Mouse (Mus musculus): ENCODE data around the gene Vezt. TPM values are rescaled to one million over a fixed set of nuclear protein-coding genes. Genes with fewer than 3 reads are reported as not detected.

The Vezt gene
- polyA plus RNA-seq, 1 experiment from 2014 or later = 29.6 TPM

- Histone ChIP-seq H3K36me3 (no peaks in the 10 kb centered on the region), H3K4me2 (replicated peaks) (no peak overlapping the region), H3K4me3 (replicated peaks) (no peak overlapping the region), H3K9ac (no peak overlapping the region), H3K27ac (replicated peaks) (no peak overlapping the region), H3K4me1 (peaks cover 22% of the 10 kb centered on the region), H3K27me3 (no peaks in the 10 kb centered on the region), H3K9me3 (replicated peaks) (no peaks in the 10 kb centered on the region)
- ATAC-seq (ENCODE audit: insufficient number of reproducible peaks, low FRiP score, low TSS enrichment, low read depth) = no peak
- WGBS = 59% methylated on average over 4 of the region's 4 CpGs
Measured at GRCm38 (mm10) chr10:93930236-93930824, 105.3 kb downstream of the Vezt start.

GRCm38 (mm10) chr10:93924666-93925065 is 111.0 kb downstream of the Vezt start:
- no peak overlapping the region for H3K27ac ChIP-seq (replicated peaks)
- WGBS = 69% methylated on average over 5 of the region's 5 CpGs
- peaks cover 2% of the 10 kb centered on the region; the same call in 1 of the 2 replicates for H3K4me1 ChIP-seq
- ATAC-seq (ENCODE audit: insufficient number of reproducible peaks, low FRiP score, low TSS enrichment, low read depth) = no peak
- no peaks in the 10 kb centered on the region for H3K27me3 ChIP-seq
- no peaks in the 10 kb centered on the region for H3K9me3 ChIP-seq (replicated peaks)
- no peak overlapping the region for H3K4me3 ChIP-seq (replicated peaks)
- no peak overlapping the region for H3K9ac ChIP-seq
- no peak overlapping the region for H3K4me2 ChIP-seq (replicated peaks)
- H3K36me3 ChIP-seq = no peaks in the 10 kb centered on the region

GRCm38 (mm10) chr10:93921160-93921559 is 114.5 kb downstream of the Vezt start:
- H3K4me2 ChIP-seq (replicated peaks) = no peak overlapping the region
- H3K27ac ChIP-seq (replicated peaks) = no peak overlapping the region
- no peaks in the 10 kb centered on the region for H3K36me3 ChIP-seq
- H3K4me3 ChIP-seq (replicated peaks) = no peak overlapping the region
- H3K9me3 ChIP-seq (replicated peaks) = 0 out of 2 replicates have a peak, but pooled peaks cover 2% of the 10 kb centered on the region
- H3K9ac ChIP-seq = no peak overlapping the region
- H3K27me3 ChIP-seq = no peaks in the 10 kb centered on the region
- peaks cover 11% of the 10 kb centered on the region; the same call in 1 of the 2 replicates for H3K4me1 ChIP-seq
- no peak for ATAC-seq (ENCODE audit: insufficient number of reproducible peaks, low FRiP score, low TSS enrichment, low read depth)
- WGBS = 93% methylated on average over 4 of the region's 4 CpGs

GRCm38 (mm10) chr10:93919227-93919626 is 116.4 kb downstream of the Vezt start:
- Histone ChIP-seq H3K27me3 (no peaks in the 10 kb centered on the region), H3K9ac (no peak overlapping the region), H3K27ac (replicated peaks) (peak overlapping the region; percentile 29; the same call in 1 of the 2 replicates), H3K4me1 (peaks cover 22% of the 10 kb centered on the region), H3K9me3 (replicated peaks) (0 out of 2 replicates have a peak, but pooled peaks cover 2% of the 10 kb centered on the region), H3K4me2 (replicated peaks) (0 out of 2 replicates have a peak overlapping the region, but pooled peaks have one; percentile 4), H3K36me3 (no peaks in the 10 kb centered on the region), H3K4me3 (replicated peaks) (no peak overlapping the region)
- WGBS = 40% methylated on average over 13 of the region's 13 CpGs
- no peak for ATAC-seq (ENCODE audit: insufficient number of reproducible peaks, low FRiP score, low TSS enrichment, low read depth)

- Histone ChIP-seq H3K4me3 (replicated peaks) (no peak overlapping the region), H3K36me3 (no peaks in the 10 kb centered on the region), H3K4me2 (replicated peaks) (0 out of 2 replicates have a peak overlapping the region, but pooled peaks have one; percentile 4), H3K4me1 (peaks cover 22% of the 10 kb centered on the region), H3K27ac (replicated peaks) (peak overlapping the region; percentile 29; the same call in 1 of the 2 replicates), H3K9me3 (replicated peaks) (0 out of 2 replicates have a peak, but pooled peaks cover 2% of the 10 kb centered on the region), H3K9ac (no peak overlapping the region), H3K27me3 (no peaks in the 10 kb centered on the region)
- no peak for ATAC-seq (ENCODE audit: insufficient number of reproducible peaks, low FRiP score, low TSS enrichment, low read depth)
- 35% methylated on average over 6 of the region's 6 CpGs for WGBS
Measured at GRCm38 (mm10) chr10:93918701-93919100, 116.9 kb downstream of the Vezt start.

- H3K4me1 ChIP-seq = peaks cover 22% of the 10 kb centered on the region
- H3K27me3 ChIP-seq = no peaks in the 10 kb centered on the region
- 0 out of 2 replicates have a peak, but pooled peaks cover 2% of the 10 kb centered on the region for H3K9me3 ChIP-seq (replicated peaks)
- H3K27ac ChIP-seq (replicated peaks) = no peak overlapping the region
- H3K36me3 ChIP-seq = no peaks in the 10 kb centered on the region
- H3K4me2 ChIP-seq (replicated peaks) = no peak overlapping the region
- 79% methylated on average over 2 of the region's 2 CpGs for WGBS
- no peak overlapping the region for H3K4me3 ChIP-seq (replicated peaks)
- ATAC-seq (ENCODE audit: insufficient number of reproducible peaks, low FRiP score, low TSS enrichment, low read depth) = no peak
- no peak overlapping the region for H3K9ac ChIP-seq
Measured at GRCm38 (mm10) chr10:93918087-93918486, 117.5 kb downstream of the Vezt start.

GRCm38 (mm10) chr10:93916778-93917177 is 118.8 kb downstream of the Vezt start:
- Histone ChIP-seq H3K27ac (replicated peaks) (no peak overlapping the region), H3K9me3 (replicated peaks) (0 out of 2 replicates have a peak, but pooled peaks cover 2% of the 10 kb centered on the region), H3K27me3 (no peaks in the 10 kb centered on the region), H3K4me2 (replicated peaks) (no peak overlapping the region), H3K9ac (no peak overlapping the region), H3K4me1 (peaks cover 22% of the 10 kb centered on the region), H3K36me3 (no peaks in the 10 kb centered on the region), H3K4me3 (replicated peaks) (no peak overlapping the region)
- no peak for ATAC-seq (ENCODE audit: insufficient number of reproducible peaks, low FRiP score, low TSS enrichment, low read depth)
- WGBS = 78% methylated on average over 2 of the region's 2 CpGs

- no peaks in the 10 kb centered on the region for H3K27me3 ChIP-seq
- H3K4me3 ChIP-seq (replicated peaks) = no peak overlapping the region
- ATAC-seq (ENCODE audit: insufficient number of reproducible peaks, low FRiP score, low TSS enrichment, low read depth) = 0 out of 2 replicates have a peak, but pooled peaks have one; percentile 32
- WGBS = 13% methylated on average over 11 of the region's 11 CpGs
- peak overlapping the region; percentile 31 for H3K4me2 ChIP-seq (replicated peaks)
- H3K9me3 ChIP-seq (replicated peaks) = 0 out of 2 replicates have a peak, but pooled peaks cover 2% of the 10 kb centered on the region
- H3K36me3 ChIP-seq = no peaks in the 10 kb centered on the region
- no peak overlapping the region for H3K9ac ChIP-seq
- peaks cover 22% of the 10 kb centered on the region for H3K4me1 ChIP-seq
- peak overlapping the region; percentile 51; the same call in 1 of the 2 replicates for H3K27ac ChIP-seq (replicated peaks)
Measured at GRCm38 (mm10) chr10:93915531-93916275, 119.9 kb downstream of the Vezt start.

GRCm38 (mm10) chr10:93913525-93913924 is 122.1 kb downstream of the Vezt start:
- no peaks in the 10 kb centered on the region for H3K27me3 ChIP-seq
- no peak overlapping the region for H3K27ac ChIP-seq (replicated peaks)
- peaks cover 11% of the 10 kb centered on the region for H3K4me1 ChIP-seq
- H3K9ac ChIP-seq = no peak overlapping the region
- no peak overlapping the region for H3K4me3 ChIP-seq (replicated peaks)
- H3K9me3 ChIP-seq (replicated peaks) = 0 out of 2 replicates have a peak, but pooled peaks cover 2% of the 10 kb centered on the region
- no peak overlapping the region for H3K4me2 ChIP-seq (replicated peaks)
- no peaks in the 10 kb centered on the region for H3K36me3 ChIP-seq
- WGBS = 74% methylated on average over 5 of the region's 5 CpGs
- ATAC-seq (ENCODE audit: insufficient number of reproducible peaks, low FRiP score, low TSS enrichment, low read depth) = no peak

- Histone ChIP-seq H3K27me3 (no peaks in the 10 kb centered on the region), H3K9me3 (replicated peaks) (0 out of 2 replicates have a peak, but pooled peaks cover 2% of the 10 kb centered on the region), H3K4me1 (peaks cover 11% of the 10 kb centered on the region), H3K9ac (no peak overlapping the region), H3K4me3 (replicated peaks) (no peak overlapping the region), H3K36me3 (no peaks in the 10 kb centered on the region), H3K27ac (replicated peaks) (no peak overlapping the region), H3K4me2 (replicated peaks) (no peak overlapping the region)
- ATAC-seq (ENCODE audit: insufficient number of reproducible peaks, low FRiP score, low TSS enrichment, low read depth) = no peak
- WGBS = 88% methylated on average over 1 of the region's 1 CpGs
Measured at GRCm38 (mm10) chr10:93912917-93913316, 122.7 kb downstream of the Vezt start.

- Histone ChIP-seq H3K27me3 (no peaks in the 10 kb centered on the region), H3K9me3 (replicated peaks) (0 out of 2 replicates have a peak, but pooled peaks cover 2% of the 10 kb centered on the region), H3K4me3 (replicated peaks) (no peak overlapping the region), H3K36me3 (no peaks in the 10 kb centered on the region), H3K4me2 (replicated peaks) (no peak overlapping the region), H3K27ac (replicated peaks) (no peak overlapping the region), H3K9ac (no peak overlapping the region), H3K4me1 (peaks cover 11% of the 10 kb centered on the region)
- ATAC-seq (ENCODE audit: insufficient number of reproducible peaks, low FRiP score, low TSS enrichment, low read depth) = no peak
- 87% methylated on average over 5 of the region's 5 CpGs for WGBS
Measured at GRCm38 (mm10) chr10:93912136-93912855, 123.3 kb downstream of the Vezt start.

Data from embryonic facial prominence, embryonic 15.5 days (tissue).